Mouse (Mus musculus) heart, adult 9 months (tissue): ENCODE measurements around the gene Cyp26c1.
A peak's percentile ranks its signal among the peaks of the same experiment; 100 is the strongest.

Experiments used
- DNase-seq, 2 experiments: peaks; one replicate each; pipeline ENCODE4 v3.0.0; 2022; ENCODE audit warnings: low spot score in 2 of 2

The Cyp26c1 gene

DNA sequence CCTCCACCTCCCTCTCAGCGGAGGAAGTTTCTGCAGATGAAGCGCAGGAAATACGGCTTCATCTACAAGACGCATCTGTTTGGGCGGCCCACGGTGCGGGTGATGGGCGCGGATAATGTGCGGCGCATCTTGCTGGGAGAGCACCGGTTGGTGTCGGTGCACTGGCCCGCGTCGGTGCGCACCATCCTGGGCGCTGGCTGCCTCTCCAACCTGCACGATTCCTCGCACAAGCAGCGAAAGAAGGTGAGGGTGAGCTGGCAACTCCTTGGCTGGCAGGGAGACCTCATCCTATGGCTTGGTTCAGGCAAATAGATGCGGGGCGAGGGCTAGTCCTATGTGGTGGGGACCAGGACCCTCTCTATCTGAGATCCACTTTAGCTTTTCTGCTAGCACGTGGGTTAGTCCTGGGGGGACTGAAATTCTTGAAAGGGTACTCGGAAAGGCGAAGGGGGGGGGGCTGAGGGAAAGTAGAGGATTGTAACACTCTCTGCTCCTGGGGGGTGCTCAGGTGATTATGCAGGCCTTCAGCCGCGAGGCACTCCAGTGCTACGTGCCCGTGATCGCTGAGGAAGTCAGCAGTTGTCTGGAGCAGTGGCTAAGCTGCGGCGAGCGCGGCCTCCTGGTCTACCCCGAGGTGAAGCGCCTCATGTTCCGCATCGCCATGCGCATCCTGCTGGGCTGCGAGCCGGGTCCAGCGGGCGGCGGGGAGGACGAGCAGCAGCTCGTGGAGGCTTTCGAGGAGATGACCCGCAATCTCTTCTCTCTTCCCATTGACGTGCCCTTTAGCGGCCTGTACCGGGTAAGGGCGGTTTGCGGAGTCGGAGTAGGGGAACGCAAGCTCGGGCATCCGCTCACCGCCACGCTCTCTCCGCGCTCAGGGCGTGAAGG, 13.1 kb downstream of the Cyp26c1 start:
- no peak for DNase-seq

- no peak for DNase-seq
Observed at GRCm38 (mm10) chr19:37699711-37700110, 14.3 kb downstream of the Cyp26c1 start.

GRCm38 (mm10) chr19:37702377-37703076, 17.1 kb downstream of the Cyp26c1 start:
- DNase-seq, result no peak

DNA sequence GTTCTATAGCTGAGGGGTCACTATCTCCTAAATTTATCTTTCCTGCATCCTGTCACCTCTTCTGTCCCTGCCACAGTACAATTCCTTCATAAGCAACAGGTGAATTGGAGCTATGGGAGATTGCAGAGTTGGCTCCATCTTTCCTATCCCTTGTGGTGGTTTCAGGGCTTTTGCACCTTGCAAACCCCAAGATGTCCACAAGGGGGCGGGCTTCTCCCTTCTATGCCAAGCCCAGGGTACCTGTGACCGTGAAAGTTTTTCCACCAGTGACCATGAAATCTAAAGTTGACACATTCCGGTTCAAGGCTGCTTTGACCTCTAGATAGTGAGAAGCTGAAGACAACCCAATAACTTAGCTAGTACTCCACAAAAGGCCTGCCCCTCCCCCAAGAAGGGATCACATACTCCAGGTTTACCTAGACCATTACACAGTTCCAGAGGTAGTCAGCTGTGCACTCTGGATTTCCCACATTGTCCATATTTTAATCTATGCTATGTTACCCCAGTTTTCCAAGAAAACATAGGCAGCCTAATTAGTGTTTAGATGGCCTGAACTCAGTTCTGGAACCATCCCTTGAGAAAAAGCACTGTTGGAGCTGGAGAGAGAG, 18.6 kb downstream of the Cyp26c1 start:
- peak; percentile 25 to 44 for DNase-seq

DNA sequence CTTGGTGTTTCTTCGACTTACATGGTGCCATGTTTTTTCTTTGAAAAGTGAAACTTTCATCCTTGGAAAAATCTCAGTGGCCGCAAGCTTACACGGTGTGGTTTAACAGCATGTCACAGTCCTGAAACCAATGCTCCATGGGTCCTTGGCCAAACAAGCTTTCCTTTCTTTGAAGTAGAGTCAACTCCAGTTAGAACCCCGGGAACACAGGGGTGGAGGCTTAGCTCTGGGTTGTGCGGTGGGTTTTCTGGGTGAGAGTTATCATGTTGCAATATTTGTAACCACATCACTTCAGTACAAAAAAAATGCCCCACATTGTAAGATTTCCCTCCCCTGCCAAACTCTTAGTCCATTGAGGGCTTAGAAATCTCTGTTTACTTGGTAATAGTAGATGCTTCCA, 20.3 kb downstream of the Cyp26c1 start:
- DNase-seq, result no peak

- DNase-seq, result no peak
Observed at GRCm38 (mm10) chr19:37714681-37715080, 29.3 kb downstream of the Cyp26c1 start.

DNA sequence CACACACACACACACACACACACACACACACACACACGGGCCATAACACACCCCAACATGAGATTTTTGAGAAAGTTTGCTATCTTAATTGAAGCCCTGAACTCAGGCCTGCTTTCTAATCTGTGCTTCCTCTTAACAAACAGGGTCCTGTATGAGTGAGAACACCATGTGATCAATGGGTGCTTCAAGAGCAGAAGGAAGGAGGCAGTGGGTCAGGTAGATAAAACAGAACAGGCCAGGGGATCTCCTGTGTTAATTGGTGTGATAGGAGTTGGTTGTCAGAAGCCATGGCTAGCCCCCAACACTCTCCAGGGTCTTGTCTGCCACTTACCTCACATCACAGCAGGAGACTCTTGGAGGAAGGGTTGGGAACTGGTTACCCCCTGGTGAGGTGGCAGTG, 30.6 kb downstream of the Cyp26c1 start:
- DNase-seq, result no peak

DNA sequence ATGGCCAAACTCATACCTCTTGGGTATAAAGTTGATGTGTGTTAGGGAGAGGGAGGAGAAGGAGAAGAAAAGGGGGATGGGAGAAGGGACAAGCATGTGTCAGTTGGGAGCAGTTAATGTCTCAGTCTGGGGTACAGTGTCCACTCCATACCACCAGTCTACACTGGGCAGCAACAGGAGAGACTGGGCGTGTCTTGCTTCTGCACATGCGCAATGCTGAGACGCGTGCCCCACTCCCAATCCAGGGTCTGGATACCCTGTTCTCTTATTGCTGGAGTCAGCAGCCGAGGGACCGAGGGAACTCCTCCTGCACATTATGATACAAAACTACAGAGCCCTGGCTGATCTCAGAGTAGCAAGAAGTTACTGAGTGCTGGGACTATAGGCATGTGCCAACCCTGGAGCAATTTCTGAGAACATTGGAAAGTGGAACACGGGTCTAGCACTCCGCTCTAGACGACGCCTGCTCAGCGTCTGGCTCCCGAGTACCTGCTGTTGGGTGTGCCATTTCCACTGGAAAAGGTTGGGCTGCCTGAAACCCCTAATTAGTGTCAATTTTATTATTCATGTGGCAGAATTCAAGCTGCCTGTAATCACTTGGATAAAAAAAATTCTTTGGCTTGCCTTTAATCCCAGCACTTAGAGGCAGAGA, 31.3 kb downstream of the Cyp26c1 start:
- no peak for DNase-seq

GRCm38 (mm10) chr19:37719166-37719565, 33.8 kb downstream of the Cyp26c1 start:
- DNase-seq, result no peak

- DNase-seq, result no peak
Observed at GRCm38 (mm10) chr19:37724591-37724990, 39.2 kb downstream of the Cyp26c1 start.

DNA sequence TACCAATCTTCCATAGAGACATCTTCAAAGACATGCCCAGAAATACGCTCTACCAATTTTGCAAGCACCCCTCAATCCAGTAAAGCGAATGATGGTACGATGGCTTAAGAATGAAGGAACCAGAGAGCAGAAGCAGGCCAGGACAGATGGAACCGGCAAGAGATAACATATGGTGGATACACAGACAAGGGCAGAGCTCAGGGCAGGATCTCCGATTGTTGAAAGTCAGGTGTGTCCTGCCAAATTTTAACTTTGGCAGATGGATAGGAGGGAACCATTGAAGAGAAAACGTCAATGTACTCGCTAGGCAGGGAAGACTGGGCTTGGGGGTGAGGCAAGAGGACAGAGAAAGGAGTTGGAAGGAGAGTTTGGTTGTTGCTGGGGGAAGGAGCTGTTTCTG, 41.2 kb downstream of the Cyp26c1 start:
- no peak for DNase-seq

GRCm38 (mm10) chr19:37727366-37727765, 42.0 kb downstream of the Cyp26c1 start:
- DNase-seq, result no peak

GRCm38 (mm10) chr19:37735426-37735825, 50.0 kb downstream of the Cyp26c1 start:
- no peak for DNase-seq

DNA sequence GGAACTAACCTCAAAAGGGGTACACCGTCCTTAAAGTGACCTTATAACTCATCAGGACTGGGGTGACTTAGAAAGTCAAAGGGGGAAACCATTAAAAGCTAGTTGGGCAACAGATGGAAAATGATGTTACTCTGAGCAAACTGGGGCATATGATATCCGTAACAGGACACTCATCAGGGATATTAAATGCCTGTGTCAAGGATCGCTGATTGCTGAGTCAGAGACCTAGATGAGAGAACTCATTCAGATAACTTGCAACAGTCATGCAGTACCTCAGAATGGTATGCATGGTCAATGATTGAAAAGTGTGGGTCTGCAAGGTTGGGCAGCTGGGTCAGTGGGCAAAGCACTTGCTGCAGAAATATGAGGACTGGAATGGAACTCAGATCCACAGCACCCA, 53.2 kb downstream of the Cyp26c1 start:
- DNase-seq, result no peak

DNA sequence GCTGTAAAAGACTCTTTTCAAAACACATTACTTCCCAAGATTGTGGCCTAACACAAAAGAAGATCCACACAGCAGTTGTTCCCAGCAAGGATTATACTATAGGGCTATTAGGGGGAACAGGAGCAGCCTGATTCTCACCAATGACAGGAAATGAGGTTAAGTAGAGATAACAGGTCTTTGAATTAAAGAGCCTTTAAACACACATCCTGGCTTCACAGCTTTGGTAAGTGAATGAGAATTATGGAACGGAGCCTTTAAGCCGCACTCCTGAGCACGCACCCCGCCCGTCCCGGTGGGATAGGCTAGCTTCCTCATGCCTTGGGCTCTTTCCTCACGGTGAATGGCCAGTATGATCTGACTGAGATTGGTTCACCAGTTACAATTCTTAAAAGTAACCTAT, 54.7 kb downstream of the Cyp26c1 start:
- DNase-seq, result no peak
